Mouse (Mus musculus): ENCODE results near the gene Prickle2. TPM values are rescaled to one million over a fixed set of nuclear protein-coding genes. Genes with fewer than 3 reads are reported as not detected.

Prickle2 gene
- total and polyA plus RNA-seq, 2 experiments from 2014 or later, result 10.9 to 27.4 TPM

DNA sequence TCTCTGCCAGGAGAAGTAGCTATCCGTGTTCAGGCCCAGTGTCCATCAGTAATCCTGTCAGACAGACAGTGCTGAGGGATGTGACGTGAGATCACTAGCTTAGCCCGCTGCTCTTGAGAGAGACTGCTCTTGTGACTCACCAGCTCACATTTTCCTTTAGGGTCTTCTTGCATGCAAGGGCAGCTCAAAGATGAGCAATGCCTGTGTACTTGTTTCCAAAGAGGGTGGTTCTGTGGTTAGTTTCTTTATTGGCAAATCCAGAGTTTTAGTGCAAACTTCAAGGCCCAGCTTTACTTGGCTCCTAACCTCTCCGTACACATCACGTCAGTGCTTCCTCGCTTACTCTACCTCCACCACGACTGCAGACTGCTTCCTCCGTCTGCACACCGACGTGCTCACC is 324.9 kb downstream of the Prickle2 start:
- 88% methylated on average over 10 of the region's 10 CpGs for WGBS

DNA sequence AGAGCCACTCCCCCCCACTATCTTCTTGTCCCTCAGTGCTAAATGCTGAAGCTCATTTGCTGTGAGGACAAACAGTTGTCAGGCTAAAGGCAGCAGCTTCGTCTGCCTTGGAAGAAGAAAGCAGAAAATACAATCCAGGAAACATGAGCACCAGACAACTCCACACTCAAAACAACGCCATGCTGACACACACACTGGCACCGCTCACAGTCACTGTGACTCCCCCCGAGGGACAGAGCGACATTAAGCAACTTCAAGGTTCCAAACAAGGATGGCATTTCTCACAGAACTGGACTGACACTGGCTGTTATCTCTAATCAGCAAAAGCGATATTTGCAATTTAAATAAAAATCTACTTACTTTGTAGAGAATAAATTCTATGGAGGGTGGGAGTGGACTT is 331.1 kb downstream of the Prickle2 start:
- DNase-seq (ENCODE audit: low spot score), result no peak
- WGBS, result 79% methylated on average over 6 of the region's 6 CpGs
- Histone ChIP-seq H3K4me3 (ENCODE audit: low read depth, low read length) (no peak overlapping the region), H3K9me3 (ENCODE audit: low read length) (no peaks in the 10 kb centered on the region), H3K27me3 (ENCODE audit: insufficient read depth, low read length) (no peaks in the 10 kb centered on the region), H3K9ac (replicated peaks; ENCODE audit: low read length, poor library complexity, severe bottlenecking) (no peak overlapping the region), H3K4me2 (ENCODE audit: low read depth, low read length, poor library complexity, severe bottlenecking) (no peak overlapping the region), H3K27ac (ENCODE audit: low read depth, low read length) (no peak overlapping the region), H3K4me1 (ENCODE audit: insufficient read depth, low read length) (no peaks in the 10 kb centered on the region), H3K36me3 (ENCODE audit: insufficient read depth, low read length) (peaks cover 16% of the 10 kb centered on the region)
- no peak for TF ChIP-seq CTCF (IDR thresholded peaks at IDR 0.05)
- ATAC-seq (ENCODE audit: low FRiP score), result no peak

More for the DNA sequence above, 324.9 kb downstream of the Prickle2 start:
- Histone ChIP-seq H3K9ac (replicated peaks; ENCODE audit: low read length, poor library complexity, severe bottlenecking) (no peak overlapping the region), H3K27ac (ENCODE audit: low read depth, low read length) (no peak overlapping the region), H3K4me2 (ENCODE audit: low read depth, low read length, poor library complexity, severe bottlenecking) (no peak overlapping the region), H3K4me3 (ENCODE audit: low read depth, low read length) (no peak overlapping the region), H3K9me3 (ENCODE audit: low read length) (no peaks in the 10 kb centered on the region), H3K36me3 (ENCODE audit: insufficient read depth, low read length) (peaks cover 9% of the 10 kb centered on the region), H3K27me3 (ENCODE audit: insufficient read depth, low read length) (no peaks in the 10 kb centered on the region), H3K4me1 (ENCODE audit: insufficient read depth, low read length) (0 out of 2 replicates have a peak, but pooled peaks cover 6% of the 10 kb centered on the region)
- DNase-seq (ENCODE audit: low spot score), result no peak
- no peak for ATAC-seq (ENCODE audit: low FRiP score)
- no peak for TF ChIP-seq CTCF (IDR thresholded peaks at IDR 0.05)

- ATAC-seq (ENCODE audit: low FRiP score), result no peak
- 57% methylated on average over 5 of the region's 5 CpGs for WGBS
- Histone ChIP-seq H3K27me3 (ENCODE audit: insufficient read depth, low read length) (no peaks in the 10 kb centered on the region), H3K4me1 (ENCODE audit: insufficient read depth, low read length) (no peaks in the 10 kb centered on the region), H3K9ac (replicated peaks; ENCODE audit: low read length, poor library complexity, severe bottlenecking) (no peak overlapping the region), H3K4me3 (ENCODE audit: low read depth, low read length) (no peak overlapping the region), H3K9me3 (ENCODE audit: low read length) (no peaks in the 10 kb centered on the region), H3K4me2 (ENCODE audit: low read depth, low read length, poor library complexity, severe bottlenecking) (no peak overlapping the region), H3K27ac (ENCODE audit: low read depth, low read length) (no peak overlapping the region), H3K36me3 (ENCODE audit: insufficient read depth, low read length) (peaks cover 5% of the 10 kb centered on the region)
- TF ChIP-seq CTCF (IDR thresholded peaks at IDR 0.05), result no peak
- no peak for DNase-seq (ENCODE audit: low spot score)
Measured at GRCm38 (mm10) chr6:92370896-92371295, 335.1 kb downstream of the Prickle2 start.

DNA sequence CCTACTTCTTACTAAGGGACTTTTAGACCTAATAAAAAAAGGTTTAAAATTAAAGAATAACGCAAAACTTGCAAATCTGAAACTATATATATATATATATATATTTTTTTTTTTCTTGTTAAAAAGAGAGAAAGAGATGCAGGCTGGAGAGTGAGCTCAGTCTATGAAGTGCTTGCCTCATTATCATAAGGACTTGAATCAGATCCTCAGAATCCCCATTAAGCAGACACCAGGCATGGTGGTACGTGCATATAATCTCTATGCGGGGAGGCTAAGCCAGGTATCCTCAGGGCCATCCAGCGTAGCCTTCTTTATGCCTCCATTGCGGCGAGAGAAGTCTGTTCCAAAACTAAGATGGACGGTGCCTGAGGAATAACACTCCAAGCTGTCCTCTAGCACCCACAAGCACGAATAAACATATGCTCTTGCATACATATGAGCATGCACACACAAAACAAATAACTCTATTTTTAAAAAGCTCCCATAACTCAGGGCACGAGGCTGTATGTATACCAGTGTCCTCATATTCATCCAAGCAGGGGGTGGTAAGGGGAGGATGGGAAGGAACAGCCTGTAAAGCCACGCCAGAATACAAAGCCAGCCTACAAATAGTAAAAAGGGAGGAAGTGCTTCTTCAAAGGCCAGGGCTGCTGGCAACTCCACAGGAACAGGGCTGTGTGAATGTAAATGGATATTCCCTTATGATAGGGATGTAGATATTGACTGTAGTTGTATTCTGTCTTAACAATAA is 358.5 kb downstream of the Prickle2 start:
- TF ChIP-seq CTCF (IDR thresholded peaks at IDR 0.05), result no peak
- no peak overlapping the region for H3K4me2 ChIP-seq (ENCODE audit: low read depth, low read length, poor library complexity, severe bottlenecking)

GRCm38 (mm10) chr6:92346729-92347128 is 359.2 kb downstream of the Prickle2 start:
- DNase-seq (ENCODE audit: low spot score) (peak; percentile 50), ATAC-seq (ENCODE audit: low FRiP score) (no peak)
- WGBS, result 25% methylated on average over 7 of the region's 7 CpGs
- H3K4me1 ChIP-seq (ENCODE audit: insufficient read depth, low read length), result 0 out of 2 replicates have a peak, but pooled peaks cover 3% of the 10 kb centered on the region
- no peaks in the 10 kb centered on the region for H3K27me3 ChIP-seq (ENCODE audit: insufficient read depth, low read length)
- no peak overlapping the region for H3K27ac ChIP-seq (ENCODE audit: low read depth, low read length)
- no peak overlapping the region for H3K9ac ChIP-seq (replicated peaks; ENCODE audit: low read length, poor library complexity, severe bottlenecking)
- no peak overlapping the region for H3K4me3 ChIP-seq (ENCODE audit: low read depth, low read length)
- no peaks in the 10 kb centered on the region for H3K9me3 ChIP-seq (ENCODE audit: low read length)
- TF ChIP-seq CTCF (IDR thresholded peaks at IDR 0.05), result no peak
- no peaks in the 10 kb centered on the region for H3K36me3 ChIP-seq (ENCODE audit: insufficient read depth, low read length)
- H3K4me2 ChIP-seq (ENCODE audit: low read depth, low read length, poor library complexity, severe bottlenecking), result no peak overlapping the region

More for the DNA sequence above, 358.5 kb downstream of the Prickle2 start:
- 38% methylated on average over 10 of the region's 10 CpGs for WGBS
- Histone ChIP-seq H3K4me3 (ENCODE audit: low read depth, low read length) (no peak overlapping the region), H3K9me3 (ENCODE audit: low read length) (no peaks in the 10 kb centered on the region), H3K27ac (ENCODE audit: low read depth, low read length) (no peak overlapping the region), H3K27me3 (ENCODE audit: insufficient read depth, low read length) (no peaks in the 10 kb centered on the region), H3K36me3 (ENCODE audit: insufficient read depth, low read length) (no peaks in the 10 kb centered on the region), H3K9ac (replicated peaks; ENCODE audit: low read length, poor library complexity, severe bottlenecking) (no peak overlapping the region), H3K4me1 (ENCODE audit: insufficient read depth, low read length) (0 out of 2 replicates have a peak, but pooled peaks cover 3% of the 10 kb centered on the region)
- no peak for DNase-seq (ENCODE audit: low spot score)
- no peak; the same call in 1 of the 2 replicates for ATAC-seq (ENCODE audit: low FRiP score)

DNA sequence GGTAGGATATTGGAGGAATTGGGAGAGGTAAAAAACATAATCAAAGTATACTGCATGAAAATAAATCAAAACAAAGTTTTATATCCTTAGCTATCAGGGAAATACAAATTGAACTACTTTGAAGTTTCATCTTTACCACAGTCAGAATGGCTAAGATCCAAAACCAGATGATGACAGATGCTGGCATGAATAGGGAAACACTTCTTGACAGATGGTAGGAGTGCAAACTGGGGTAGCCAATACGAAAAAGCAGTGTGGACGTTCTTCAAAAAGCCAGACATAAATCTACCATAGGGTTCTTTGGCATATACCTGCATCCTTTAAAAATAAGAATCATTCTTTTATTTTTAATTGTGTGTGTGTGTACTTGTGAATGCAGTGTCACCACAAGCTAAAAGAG is 360.8 kb downstream of the Prickle2 start:
- TF ChIP-seq CTCF (IDR thresholded peaks at IDR 0.05), result no peak
- Histone ChIP-seq H3K27me3 (ENCODE audit: insufficient read depth, low read length) (no peaks in the 10 kb centered on the region), H3K4me1 (ENCODE audit: insufficient read depth, low read length) (0 out of 2 replicates have a peak, but pooled peaks cover 3% of the 10 kb centered on the region), H3K9me3 (ENCODE audit: low read length) (no peaks in the 10 kb centered on the region), H3K4me3 (ENCODE audit: low read depth, low read length) (no peak overlapping the region), H3K9ac (replicated peaks; ENCODE audit: low read length, poor library complexity, severe bottlenecking) (no peak overlapping the region), H3K4me2 (ENCODE audit: low read depth, low read length, poor library complexity, severe bottlenecking) (no peak overlapping the region), H3K27ac (ENCODE audit: low read depth, low read length) (no peak overlapping the region), H3K36me3 (ENCODE audit: insufficient read depth, low read length) (no peaks in the 10 kb centered on the region)
- 85% methylated on average over 2 of the region's 2 CpGs for WGBS
- no peak for DNase-seq (ENCODE audit: low spot score)
- no peak for ATAC-seq (ENCODE audit: low FRiP score)
